Mouse (Mus musculus): ENCODE measurements around the gene Ms4a15.

DNA sequence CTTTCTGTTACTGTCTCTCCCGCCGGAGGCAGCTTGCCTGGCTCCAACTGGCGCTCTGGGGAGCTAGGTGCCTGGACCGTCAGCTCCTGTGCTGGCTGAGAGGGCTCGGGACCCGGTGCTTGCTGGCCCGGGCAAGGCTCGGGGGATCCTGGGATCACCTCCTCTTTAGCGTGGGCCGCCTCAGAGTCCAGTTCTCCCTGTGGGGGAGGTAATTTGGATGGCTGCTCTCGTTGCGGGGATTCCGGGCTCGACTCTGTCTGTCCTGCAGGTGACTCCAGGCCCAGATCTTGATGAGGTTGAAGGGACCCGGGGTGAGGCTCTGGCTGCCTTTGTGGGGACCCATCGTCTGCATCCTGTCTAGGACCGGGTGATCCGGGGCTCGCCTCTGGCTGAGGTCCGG, 44.6 kb downstream of the Ms4a15 start:
- TF ChIP-seq EP300 (IDR thresholded peaks at IDR 0.05; ENCODE audit: insufficient read depth, low read depth, low read length) (no peak), CTCF (IDR thresholded peaks at IDR 0.05) (no peak), POLR2A (IDR thresholded peaks at IDR 0.05; ENCODE audit: insufficient read depth, low read depth, low read length) (no peak)

All from heart, adult 2 months (tissue).